Mouse (Mus musculus): Measurements from ENCODE around the gene Med18.
"Not testable (repeated sequence)": the region's sequence is repeated elsewhere in the genome, so short reads cannot be mapped to it uniquely, and the experiment has no call there.

Gene Med18

GRCm38 (mm10) chr4:132421556-132421922 is 42.2 kb downstream of the Med18 start:
- DNase-seq (ENCODE audit: low spot score), result no peak

- DNase-seq (ENCODE audit: low spot score), result no peak
Measured at GRCm38 (mm10) chr4:132420471-132420870, 43.2 kb downstream of the Med18 start.

GRCm38 (mm10) chr4:132415966-132416365 is 47.8 kb downstream of the Med18 start:
- DNase-seq (ENCODE audit: low spot score), result no peak

GRCm38 (mm10) chr4:132413257-132413656 is 50.5 kb downstream of the Med18 start:
- not testable (repeated sequence) for DNase-seq (ENCODE audit: low spot score)

GRCm38 (mm10) chr4:132411322-132412094 is 52.2 kb downstream of the Med18 start:
- DNase-seq (ENCODE audit: low spot score), result no peak

- no peak for DNase-seq (ENCODE audit: low spot score)
Measured at GRCm38 (mm10) chr4:132409587-132410229, 54.0 kb downstream of the Med18 start.
